Mouse (Mus musculus): ENCODE results near the gene Tnk2. TPM values are rescaled to one million over a fixed set of nuclear protein-coding genes. Genes with fewer than 3 reads are reported as not detected.

Tnk2 gene
- total and polyA plus RNA-seq, 3 experiments = 14.7 to 62.2 (median 31.9) TPM

DNA sequence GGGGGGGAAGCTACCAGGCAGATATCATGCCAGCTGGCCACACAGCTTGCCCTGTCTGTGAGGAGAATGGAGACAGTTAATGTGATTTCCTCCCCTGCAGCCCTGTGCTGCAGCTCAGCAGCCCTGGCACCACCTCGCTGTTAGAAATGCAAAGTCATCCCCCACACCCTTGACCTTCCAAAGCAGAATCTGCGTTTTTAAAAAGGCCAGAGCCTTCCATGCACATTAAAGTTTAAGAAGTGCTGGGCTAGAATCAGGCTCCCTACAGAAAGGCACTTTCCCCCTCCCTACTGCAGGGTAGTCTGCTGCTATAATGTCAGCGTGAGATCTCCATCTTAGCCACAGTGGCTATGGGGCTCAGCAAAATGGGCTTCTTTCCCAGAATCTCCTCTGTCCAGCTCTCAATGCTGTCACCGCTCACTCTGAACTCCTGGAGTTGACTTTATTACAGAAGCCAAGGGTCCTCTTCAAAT is 45.7 kb upstream of the Tnk2 start:
- Histone ChIP-seq H3K4me1 (ENCODE audit: control insufficient read depth in 1 of 2, insufficient read depth in 2 of 2) (peaks cover 8 to 20% of the 10 kb centered on the region in 2 experiments), H3K9me3 (replicated peaks; ENCODE audit: low read length) (no peaks in the 10 kb centered on the region), H3K9ac (ENCODE audit: insufficient read depth, low read depth) (no peak overlapping the region), H3K27ac (ENCODE audit: insufficient read depth, low read depth) (no peak overlapping the region), H3K4me2 (ENCODE audit: insufficient read depth, low read depth, poor library complexity, severe bottlenecking) (no peak overlapping the region), H3K79me2 (replicated peaks; ENCODE audit: control insufficient read depth, extremely low read depth, insufficient read depth, poor library complexity, severe bottlenecking) (no peaks in the 10 kb centered on the region), H3K36me3 (replicated peaks in 1 of 2; ENCODE audit: control insufficient read depth in 1 of 2, insufficient read depth in 1 of 2, low read length in 1 of 2) (no peaks in the 10 kb centered on the region), H3K4me3 (replicated peaks in 1 of 3; ENCODE audit: low read depth in 2 of 3, low read length in 2 of 3, poor library complexity in 1 of 3) (no peak overlapping the region), H3K27me3 (replicated peaks) (no peaks in the 10 kb centered on the region)
- dilution Hi-C loops (cut with MboI; ENCODE audit: extremely low pct_ligation_motif_present, extremely low pct_unique_long_range_greater_than_20kb, low sequenced_read_pairs) (no loop called here), in situ Hi-C loops (cut with MboI; ENCODE audit: low pct_ligation_motif_present, low pct_unique_long_range_greater_than_20kb, low sequenced_read_pairs) (no loop called here)
- no peak for DNase-seq (ENCODE audit: extremely low read depth)
- TF ChIP-seq MXI1 (IDR thresholded peaks at IDR 0.05; ENCODE audit: low read depth, low read length) (no peak), SMC3 (IDR thresholded peaks at IDR 0.05; ENCODE audit: low read depth, low read length) (no peak), HCFC1 (IDR thresholded peaks at IDR 0.05; ENCODE audit: low read depth, low read length) (no peak), CHD2 (IDR thresholded peaks at IDR 0.05; ENCODE audit: low read length) (no peak), POLR2AphosphoS2 (IDR thresholded peaks at IDR 0.05; ENCODE audit: low read depth, low read length) (no peak), TBP (conservative IDR thresholded peaks at IDR 0.05; ENCODE audit: low read depth, low read length) (no peak), NRF1 (IDR thresholded peaks at IDR 0.05; ENCODE audit: low read depth, low read length) (no peak), USF2 (conservative IDR thresholded peaks at IDR 0.05; ENCODE audit: low read depth, low read length) (no peak), ZNF384 (IDR thresholded peaks at IDR 0.05; ENCODE audit: low read depth, low read length) (no peak), CHD1 (IDR thresholded peaks at IDR 0.05; ENCODE audit: low read depth, low read length) (no peak), ETS1 (conservative IDR thresholded peaks at IDR 0.05; ENCODE audit: low read depth, low read length) (no peak), GABPA (IDR thresholded peaks at IDR 0.05; ENCODE audit: insufficient replicate concordance, low read depth, low read length) (no peak), MYC (IDR thresholded peaks at IDR 0.05; ENCODE audit: low read depth, low read length) (no peak), SIN3A (IDR thresholded peaks at IDR 0.05; ENCODE audit: low read length) (no peak), JUN (IDR thresholded peaks at IDR 0.05; ENCODE audit: insufficient read depth, low read depth, low read length) (no peak), MEF2A (IDR thresholded peaks at IDR 0.05; ENCODE audit: borderline replicate concordance, low read depth, low read length) (no peak)

DNA sequence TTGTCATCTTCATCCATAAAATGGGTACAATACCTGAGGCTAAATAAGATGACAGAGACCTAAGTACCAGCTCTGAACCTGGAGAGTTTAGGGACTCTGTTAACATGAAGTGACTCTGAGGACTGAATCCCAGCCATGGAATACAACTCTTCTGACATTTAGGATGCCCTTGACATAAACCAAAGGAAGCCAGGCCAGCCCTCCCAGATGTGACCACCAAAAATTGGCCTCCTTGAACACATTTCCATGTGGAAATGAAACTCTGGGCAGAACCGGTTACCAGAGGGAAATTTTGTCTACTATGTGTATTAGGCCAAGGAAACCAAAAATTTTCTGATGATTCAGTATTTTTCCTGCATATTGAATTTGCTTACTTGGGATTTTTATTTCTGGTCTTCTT is 44.5 kb upstream of the Tnk2 start:
- in situ Hi-C loops (cut with MboI; ENCODE audit: low pct_ligation_motif_present, low pct_unique_long_range_greater_than_20kb, low sequenced_read_pairs) (no loop called here), dilution Hi-C loops (cut with MboI; ENCODE audit: extremely low pct_ligation_motif_present, extremely low pct_unique_long_range_greater_than_20kb, low sequenced_read_pairs) (no loop called here)
- Histone ChIP-seq H3K9ac (ENCODE audit: insufficient read depth, low read depth) (no peak overlapping the region), H3K4me2 (ENCODE audit: insufficient read depth, low read depth, poor library complexity, severe bottlenecking) (no peak overlapping the region), H3K27ac (ENCODE audit: insufficient read depth, low read depth) (no peak overlapping the region), H3K4me1 (ENCODE audit: control insufficient read depth in 1 of 2, insufficient read depth in 2 of 2) (peaks cover 5 to 10% of the 10 kb centered on the region in 2 experiments; a peak in 3 of 4 replicates), H3K27me3 (replicated peaks) (no peaks in the 10 kb centered on the region), H3K79me2 (replicated peaks; ENCODE audit: control insufficient read depth, extremely low read depth, insufficient read depth, poor library complexity, severe bottlenecking) (no peaks in the 10 kb centered on the region), H3K4me3 (replicated peaks in 1 of 3; ENCODE audit: low read depth in 2 of 3, low read length in 2 of 3, poor library complexity in 1 of 3) (no peak overlapping the region), H3K9me3 (replicated peaks; ENCODE audit: low read length) (no peaks in the 10 kb centered on the region), H3K36me3 (replicated peaks in 1 of 2; ENCODE audit: control insufficient read depth in 1 of 2, insufficient read depth in 1 of 2, low read length in 1 of 2) (no peaks in the 10 kb centered on the region)
- no peak for TF ChIP-seq JUND (conservative IDR thresholded peaks at IDR 0.05; ENCODE audit: low read depth, low read length)
- TF ChIP-seq POLR2A (IDR thresholded peaks at IDR 0.05; ENCODE audit: low read depth, low read length) = no peak
- no peak for TF ChIP-seq E2F4 (IDR thresholded peaks at IDR 0.05; ENCODE audit: insufficient replicate concordance, low read depth, low read length)
- no peak for TF ChIP-seq RAD21 (IDR thresholded peaks at IDR 0.05; ENCODE audit: low read depth, low read length)
- no peak for TF ChIP-seq NELFE (IDR thresholded peaks at IDR 0.05; ENCODE audit: low read depth, low read length)
- no peak for TF ChIP-seq TBP (conservative IDR thresholded peaks at IDR 0.05; ENCODE audit: low read depth, low read length)
- TF ChIP-seq PAX5 (IDR thresholded peaks at IDR 0.05; ENCODE audit: low read length) = no peak
- TF ChIP-seq NRF1 (IDR thresholded peaks at IDR 0.05; ENCODE audit: low read depth, low read length) = no peak
- no peak for DNase-seq (ENCODE audit: extremely low read depth)
